ENCODE assay signal across 25 mouse cellular contexts in genomic region chr14:16528631-16529030, GRCm38 (mm10).
"Had no signal": no experiment of that assay in that cellular context is flagged by ENCODE, and none has a peak within 500 bp of the region (broad histone marks: within the 10 kb centered on the region; RNA-seq: fewer than 3 reads in every experiment).

No protein-coding gene starts in this region.

- H3K9ac ChIP-seq: heart, embryonic 13.5 days; heart, embryonic 15.5 days; hindbrain, embryonic 13.5 days; hindbrain, embryonic 15.5 days; intestine, embryonic 15.5 days; kidney, embryonic 15.5 days; limb, embryonic 13.5 days; limb, embryonic 15.5 days; liver, embryonic 12.5 days; liver, embryonic 14.5 days had no signal

- ATAC-seq: intestine, embryonic 15.5 days; liver, embryonic 12.5 days had no signal

- H3K27me3 ChIP-seq: heart, embryonic 13.5 days; heart, embryonic 15.5 days; hindbrain, embryonic 13.5 days; hindbrain, embryonic 15.5 days; intestine, embryonic 15.5 days; kidney, embryonic 15.5 days; limb, embryonic 13.5 days; limb, embryonic 15.5 days; liver, embryonic 12.5 days had no signal

- H3K4me2 ChIP-seq: heart, embryonic 11.5 days; heart, embryonic 13.5 days; heart, embryonic 15.5 days; hindbrain, embryonic 13.5 days; hindbrain, embryonic 15.5 days; intestine, embryonic 15.5 days; kidney, embryonic 15.5 days; limb, embryonic 13.5 days; limb, embryonic 15.5 days; liver, embryonic 12.5 days had no signal

- H3K4me3 ChIP-seq: heart, embryonic 13.5 days; heart, embryonic 15.5 days; hindbrain, embryonic 13.5 days; hindbrain, embryonic 15.5 days; intestine, embryonic 15.5 days; kidney, embryonic 15.5 days; left cerebral cortex, adult 2 months; limb, embryonic 13.5 days; limb, embryonic 15.5 days; liver, embryonic 12.5 days had no signal

- DNase-seq: gastrocnemius, postnatal 14 days; gastrocnemius, postnatal 36 days; heart, adult 18-20 months; heart, postnatal 14 days; heart, postnatal 36 days; kidney, adult 11 months; kidney, adult 2 months; kidney, adult 9 months; kidney, postnatal 14 days; kidney, postnatal 36 days; layer of hippocampus, adult 9-11 months; layer of hippocampus, postnatal 36 days had no signal

- H3K36me3 ChIP-seq: heart, embryonic 15.5 days; hindbrain, embryonic 13.5 days; hindbrain, embryonic 15.5 days; intestine, embryonic 15.5 days; limb, embryonic 15.5 days; liver, embryonic 12.5 days had no signal

- H3K27ac ChIP-seq: heart, embryonic 13.5 days; heart, embryonic 15.5 days; hindbrain, embryonic 13.5 days; hindbrain, embryonic 15.5 days; intestine, embryonic 15.5 days; kidney, embryonic 15.5 days; kidney, postnatal 0 days; left cerebral cortex, adult 2 months; limb, embryonic 13.5 days; limb, embryonic 15.5 days; liver, embryonic 12.5 days; liver, embryonic 14.5 days had no signal

- H3K4me1 ChIP-seq: hindbrain, embryonic 15.5 days; intestine, embryonic 15.5 days; limb, embryonic 13.5 days; limb, embryonic 15.5 days; liver, embryonic 12.5 days had no signal

- H3K9me3 ChIP-seq: heart, embryonic 13.5 days; heart, embryonic 15.5 days; hindbrain, embryonic 13.5 days; hindbrain, embryonic 15.5 days; intestine, embryonic 15.5 days; kidney, embryonic 15.5 days; limb, embryonic 13.5 days; limb, embryonic 15.5 days; liver, embryonic 12.5 days had no signal
